Mouse (Mus musculus): ENCODE results near the gene Ttc23.

DNA sequence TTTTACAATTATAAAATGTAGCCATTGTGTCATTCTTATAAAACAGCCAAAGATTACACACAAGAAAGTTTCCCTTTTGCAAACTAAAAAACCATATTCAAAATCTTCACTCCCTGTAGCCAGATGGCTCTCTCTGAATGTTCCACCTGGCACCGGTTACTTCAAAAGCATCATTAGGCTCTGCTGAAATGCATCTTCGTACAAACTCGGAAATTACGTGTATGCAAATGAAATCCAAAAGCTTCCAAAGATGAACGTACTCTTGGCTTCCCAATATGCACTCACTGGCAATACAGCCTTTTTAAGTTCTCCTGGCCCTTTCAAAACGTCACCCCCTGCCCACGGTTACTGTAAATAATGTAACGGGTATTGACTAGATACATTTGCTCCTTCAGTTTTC lies 2.9 kb upstream of the Ttc23 start:
- TF ChIP-seq CTCF (conservative IDR thresholded peaks at IDR 0.05; ENCODE audit: low read length) (no peak), NANOG (IDR thresholded peaks at IDR 0.05; ENCODE audit: borderline replicate concordance, low read length) (no peak)
